Mouse (Mus musculus) embryonic facial prominence, embryonic 15.5 days (tissue): Measurements from ENCODE around the gene H2-Q6. TPM values are rescaled to one million over a fixed set of nuclear protein-coding genes. Genes with fewer than 3 reads are reported as not detected.
"Not testable (repeated sequence)": the region's sequence is repeated elsewhere in the genome, so short reads cannot be mapped to it uniquely, and the experiment has no call there.

Source experiments
- ATAC-seq: fragments of 200-750 bp; cut with Nextera tagmentation; 2 replicates; pipeline ENCODE4 v1.8.0; 2017; ENCODE audit warnings: low read depth, moderate TSS enrichment; ENCODE audit not compliant: insufficient number of reproducible peaks, low FRiP score, low TSS enrichment
- H3K27ac ChIP-seq: fragments of 300-500 bp; sonication (generic); replicated peaks from 2 replicates; pipeline ENCODE4 v1.5.1; 2015; ENCODE audit warnings: mild to moderate bottlenecking, inconsistent platforms
- H3K27me3 ChIP-seq: fragments of 300-500 bp; sonication (generic); 2 replicates; pipeline ENCODE4 v1.6.1; 2015; ENCODE audit warnings: inconsistent platforms
- H3K36me3 ChIP-seq: fragments of 300-500 bp; sonication (generic); 2 replicates; pipeline ENCODE4 v1.6.1; 2015; ENCODE audit warnings: mild to moderate bottlenecking, inconsistent platforms
- H3K4me1 ChIP-seq: fragments of 300-500 bp; sonication (generic); 2 replicates; pipeline ENCODE4 v1.6.1; 2015; ENCODE audit warnings: inconsistent platforms
- H3K4me2 ChIP-seq: fragments of 300-500 bp; sonication (generic); replicated peaks from 2 replicates; pipeline ENCODE4 v1.6.1; 2015; ENCODE audit warnings: mild to moderate bottlenecking, inconsistent platforms
- H3K4me3 ChIP-seq: fragments of 300-500 bp; sonication (generic); replicated peaks from 2 replicates; pipeline ENCODE4 v1.5.1; 2015; ENCODE audit warnings: mild to moderate bottlenecking, inconsistent platforms
- H3K9ac ChIP-seq: fragments of 300-500 bp; sonication (generic); 2 replicates; pipeline ENCODE4 v1.6.1; 2015; ENCODE audit warnings: inconsistent platforms
- H3K9me3 ChIP-seq: fragments of 300-500 bp; sonication (generic); replicated peaks from 2 replicates; pipeline ENCODE4 v1.6.1; 2016; ENCODE audit warnings: inconsistent platforms
- WGBS: fragments of 180-500 bp; shearing (Covaris S2); methylation state at CpG from one replicate; pipeline ENCODE4 v1.1.7; 2015; 5-methylcytosine and 5-hydroxymethylcytosine counted together
- polyA plus RNA-seq: library from polyadenylated mRNA; unstranded; fragments of >200 nt; fragmentation: Nextera tagmentation; extraction: Ambion mirVana; gene quantifications from 2 replicates; pipeline ENCODE4 v1.2.1, GENCODE M21; 2015

The H2-Q6 gene
- polyA plus RNA-seq, 1 experiment from 2014 or later: 0.28 TPM

GRCm38 (mm10) chr17:35437386-35437936, 12.8 kb downstream of the H2-Q6 start:
- H3K4me3 ChIP-seq, H3K9ac ChIP-seq, H3K4me2 ChIP-seq, H3K36me3 ChIP-seq, H3K4me1 ChIP-seq, H3K9me3 ChIP-seq, H3K27ac ChIP-seq, ATAC-seq: not testable (repeated sequence)
- H3K27me3 ChIP-seq: peaks cover 23% of the 10 kb centered on the region
- 65% methylated on average over 1 of the region's 1 CpGs for WGBS

GRCm38 (mm10) chr17:35438395-35438794, 13.7 kb downstream of the H2-Q6 start:
- not testable (repeated sequence) for H3K27ac ChIP-seq, H3K4me3 ChIP-seq, H3K36me3 ChIP-seq, H3K9me3 ChIP-seq, ATAC-seq, H3K4me1 ChIP-seq, H3K4me2 ChIP-seq, H3K9ac ChIP-seq
- H3K27me3 ChIP-seq: peaks cover 23% of the 10 kb centered on the region
- 77% methylated on average over 2 of the region's 3 CpGs for WGBS

DNA sequence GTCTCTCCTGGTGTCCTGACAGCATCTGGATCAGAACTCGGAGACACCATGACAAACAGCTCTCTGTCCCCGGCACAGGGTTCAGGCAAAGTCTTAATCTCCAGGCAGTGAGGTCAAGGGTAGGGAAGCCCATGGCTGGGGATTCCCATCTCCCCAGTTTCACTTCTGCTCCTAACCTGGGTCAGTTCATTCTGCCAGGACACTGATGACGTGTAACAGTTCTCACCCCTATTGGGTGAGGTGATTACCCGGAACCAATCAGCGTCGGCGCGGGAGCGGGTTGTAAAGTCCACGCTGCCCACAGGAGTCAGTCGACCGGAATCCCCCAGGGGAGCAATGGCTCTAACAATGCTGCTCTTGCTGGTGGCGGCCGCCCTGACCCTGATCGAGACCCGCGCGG, 14.2 kb downstream of the H2-Q6 start, which contains the start of gene H2-Q7:
H2-Q7 (plus strand) TSS at position 271 of the 400 bp plus-strand sequence.
- H3K9me3 ChIP-seq, H3K36me3 ChIP-seq, H3K4me1 ChIP-seq, H3K27ac ChIP-seq: not testable (repeated sequence)
- ATAC-seq: peak; percentile 82
- 0 out of 2 replicates have a peak within 1 kb of the TSS, but pooled peaks have one; percentile 6 for H3K9ac ChIP-seq
- H3K4me3 ChIP-seq: peak within 1 kb of the TSS; percentile 43
- H3K4me2 ChIP-seq: peak within 1 kb of the TSS; percentile 90
- peaks cover 23% of the 10 kb centered on the region for H3K27me3 ChIP-seq
- 3% methylated on average over 18 of the region's 18 CpGs for WGBS

GRCm38 (mm10) chr17:35439295-35439747, 14.7 kb downstream of the H2-Q6 start:
- WGBS: 1% methylated on average over 47 of the region's 48 CpGs
- not testable (repeated sequence) for H3K36me3 ChIP-seq, H3K27ac ChIP-seq, H3K9me3 ChIP-seq, H3K4me1 ChIP-seq
- Histone ChIP-seq H3K27me3 (peaks cover 23% of the 10 kb centered on the region), H3K9ac (0 out of 2 replicates have a peak overlapping the region, but pooled peaks have one; percentile 6), H3K4me3 (peak overlapping the region; percentile 43), H3K4me2 (peak overlapping the region; percentile 90)
- ATAC-seq: peak; percentile 43; the same call in 1 of the 2 replicates

- H3K27me3 ChIP-seq: peaks cover 23% of the 10 kb centered on the region
- ATAC-seq, H3K4me3 ChIP-seq, H3K4me2 ChIP-seq, H3K27ac ChIP-seq, H3K9ac ChIP-seq, H3K9me3 ChIP-seq, H3K36me3 ChIP-seq, H3K4me1 ChIP-seq: not testable (repeated sequence)
- WGBS: 38% methylated on average over 27 of the region's 27 CpGs
Observed at GRCm38 (mm10) chr17:35439925-35440645, 15.4 kb downstream of the H2-Q6 start.

- H3K4me2 ChIP-seq, H3K4me1 ChIP-seq, H3K9ac ChIP-seq, H3K9me3 ChIP-seq, H3K4me3 ChIP-seq, H3K36me3 ChIP-seq, H3K27ac ChIP-seq, ATAC-seq: not testable (repeated sequence)
- 90% methylated on average over 2 of the region's 2 CpGs for WGBS
- peaks cover 19% of the 10 kb centered on the region for H3K27me3 ChIP-seq
Observed at GRCm38 (mm10) chr17:35442376-35442775, 17.7 kb downstream of the H2-Q6 start.

DNA sequence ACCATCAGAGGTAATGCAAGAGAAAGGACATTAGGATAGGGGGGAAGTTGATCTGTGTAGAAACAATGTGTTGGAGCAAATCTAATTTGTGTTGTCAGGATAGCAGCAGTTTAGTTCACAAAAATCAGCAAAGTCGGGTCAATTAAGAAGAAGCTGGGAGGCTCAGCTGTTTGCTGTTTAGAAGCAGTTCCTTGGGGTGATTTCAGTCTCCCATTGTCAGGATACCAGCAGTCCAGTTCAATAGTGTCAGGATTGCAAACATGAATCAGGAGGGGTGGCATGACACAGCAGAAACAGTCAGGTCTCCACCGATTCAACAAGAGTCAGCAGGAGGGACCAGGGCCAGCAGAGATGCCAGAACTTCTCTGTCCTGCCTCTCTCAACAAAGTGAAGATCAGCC, 19.9 kb downstream of the H2-Q6 start:
- not testable (repeated sequence) for H3K27me3 ChIP-seq, H3K27ac ChIP-seq, H3K9ac ChIP-seq, H3K36me3 ChIP-seq, H3K4me1 ChIP-seq, H3K4me3 ChIP-seq, H3K9me3 ChIP-seq, H3K4me2 ChIP-seq, ATAC-seq
- 78% methylated on average over 2 of the region's 2 CpGs for WGBS

GRCm38 (mm10) chr17:35458247-35458646, 33.6 kb downstream of the H2-Q6 start:
- not testable (repeated sequence) for H3K36me3 ChIP-seq, H3K4me2 ChIP-seq, H3K4me3 ChIP-seq, H3K9ac ChIP-seq, H3K27me3 ChIP-seq, H3K9me3 ChIP-seq, ATAC-seq, H3K27ac ChIP-seq, H3K4me1 ChIP-seq
- WGBS: no CpG with 5 or more reads among the region's 1 CpGs

DNA sequence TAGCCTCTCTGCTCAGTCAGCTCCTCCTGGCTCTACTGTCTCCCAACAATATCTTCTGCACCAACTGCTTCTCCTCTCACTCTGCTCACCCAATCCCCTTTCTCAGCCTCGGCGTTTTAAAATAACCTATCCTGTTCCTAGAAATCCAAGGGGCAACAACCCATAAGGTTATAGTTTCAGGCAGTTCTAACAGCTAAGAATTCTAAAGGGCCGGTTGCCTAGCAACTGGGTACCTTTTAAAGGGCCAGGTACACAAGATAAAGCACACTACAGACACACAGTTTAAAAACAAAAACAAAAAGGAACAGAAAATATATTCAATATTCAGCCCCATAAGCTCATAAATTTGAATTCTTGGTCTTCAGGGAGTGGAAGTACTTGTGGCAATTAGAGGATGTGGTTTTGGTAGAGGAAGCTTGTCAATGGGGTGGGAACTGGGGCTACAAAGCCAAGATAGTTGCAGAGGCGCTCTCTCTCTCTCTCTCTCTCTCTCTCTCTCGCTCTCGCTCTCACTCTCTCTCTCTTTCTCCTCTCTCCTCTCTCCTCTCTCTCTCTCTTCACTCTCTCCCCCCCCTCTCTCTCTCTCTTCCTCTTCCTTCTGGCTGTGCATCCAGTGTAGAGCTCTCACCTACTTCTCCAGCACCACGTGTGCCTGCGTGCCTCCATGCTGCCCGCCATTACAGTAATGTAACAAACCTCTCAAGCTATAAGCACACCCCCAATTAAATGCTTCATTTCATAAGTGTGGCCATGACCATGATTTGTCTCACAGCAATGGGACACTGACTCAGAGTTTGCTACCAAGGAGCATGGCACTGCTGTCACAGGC, 36.1 kb downstream of the H2-Q6 start:
- H3K4me3 ChIP-seq, H3K9ac ChIP-seq, H3K4me1 ChIP-seq, H3K9me3 ChIP-seq, H3K27ac ChIP-seq, ATAC-seq, H3K4me2 ChIP-seq, H3K27me3 ChIP-seq, H3K36me3 ChIP-seq: not testable (repeated sequence)
- 64% methylated on average over 3 of the region's 9 CpGs for WGBS

GRCm38 (mm10) chr17:35465651-35466050, 41.0 kb downstream of the H2-Q6 start:
- H3K9ac ChIP-seq, H3K4me2 ChIP-seq, ATAC-seq, H3K36me3 ChIP-seq, H3K9me3 ChIP-seq, H3K4me3 ChIP-seq, H3K27ac ChIP-seq: not testable (repeated sequence)
- Histone ChIP-seq H3K27me3 (peaks cover 22% of the 10 kb centered on the region), H3K4me1 (peaks cover 11% of the 10 kb centered on the region)
- WGBS: 7% methylated on average over 8 of the region's 8 CpGs

- H3K4me2 ChIP-seq, ATAC-seq, H3K9ac ChIP-seq, H3K4me3 ChIP-seq, H3K36me3 ChIP-seq, H3K27ac ChIP-seq, H3K9me3 ChIP-seq: not testable (repeated sequence)
- Histone ChIP-seq H3K4me1 (peaks cover 13% of the 10 kb centered on the region), H3K27me3 (peaks cover 24% of the 10 kb centered on the region)
- WGBS: 59% methylated on average over 3 of the region's 3 CpGs
Observed at GRCm38 (mm10) chr17:35468936-35469335, 44.3 kb downstream of the H2-Q6 start.
